Mouse (Mus musculus) hindbrain, embryonic 15.5 days (tissue): ENCODE measurements around the gene Tlx3. TPM values are rescaled to one million over a fixed set of nuclear protein-coding genes. Genes with fewer than 3 reads are reported as not detected.

ENCODE experiments used
- ATAC-seq: fragments of 200-750 bp; cut with Nextera tagmentation; 2 replicates; pipeline ENCODE4 v1.8.0; 2017; ENCODE audit warnings: low read depth, moderate number of reproducible peaks, moderate TSS enrichment; ENCODE audit not compliant: low FRiP score
- H3K27ac ChIP-seq: fragments of 300-500 bp; sonication (generic); replicated peaks from 2 replicates; pipeline ENCODE4 v1.5.1; 2015; ENCODE audit warnings: mild to moderate bottlenecking, inconsistent platforms
- H3K27me3 ChIP-seq: fragments of 300-500 bp; sonication (generic); 2 replicates; pipeline ENCODE4 v1.6.1; 2015; ENCODE audit warnings: control low read depth, inconsistent platforms
- H3K36me3 ChIP-seq: fragments of 300-500 bp; sonication (generic); 2 replicates; pipeline ENCODE4 v1.6.1; 2015; ENCODE audit warnings: control low read depth, inconsistent platforms
- H3K4me1 ChIP-seq: fragments of 300-500 bp; sonication (generic); replicated peaks from 2 replicates; pipeline ENCODE4 v1.6.1; 2015; ENCODE audit warnings: control low read depth, inconsistent platforms
- H3K4me2 ChIP-seq: fragments of 300-500 bp; sonication (generic); 2 replicates; pipeline ENCODE4 v1.6.1; 2015; ENCODE audit warnings: moderate library complexity, mild to moderate bottlenecking, inconsistent platforms
- H3K4me3 ChIP-seq: fragments of 300-500 bp; sonication (generic); 2 replicates; pipeline ENCODE4 v1.5.1; 2015; ENCODE audit warnings: mild to moderate bottlenecking, inconsistent platforms
- H3K9ac ChIP-seq: fragments of 300-500 bp; sonication (generic); 2 replicates; pipeline ENCODE4 v1.6.1; 2015; ENCODE audit warnings: inconsistent platforms
- H3K9me3 ChIP-seq: fragments of 300-500 bp; sonication (generic); 2 replicates; pipeline ENCODE4 v1.6.1; 2016; ENCODE audit warnings: control low read depth, inconsistent platforms
- WGBS: fragments of 180-500 bp; shearing (Covaris S2); methylation state at CpG from one replicate; pipeline ENCODE4 v1.1.7; 2015; 5-methylcytosine and 5-hydroxymethylcytosine counted together
- polyA plus RNA-seq: library from polyadenylated mRNA; unstranded; fragments of >200 nt; fragmentation: Nextera tagmentation; extraction: Ambion mirVana; gene quantifications from 2 replicates; pipeline ENCODE4 v1.2.1, GENCODE M21; 2015

Tlx3 gene
- polyA plus RNA-seq: 15.0 and 18.1 TPM in 2 replicates

DNA sequence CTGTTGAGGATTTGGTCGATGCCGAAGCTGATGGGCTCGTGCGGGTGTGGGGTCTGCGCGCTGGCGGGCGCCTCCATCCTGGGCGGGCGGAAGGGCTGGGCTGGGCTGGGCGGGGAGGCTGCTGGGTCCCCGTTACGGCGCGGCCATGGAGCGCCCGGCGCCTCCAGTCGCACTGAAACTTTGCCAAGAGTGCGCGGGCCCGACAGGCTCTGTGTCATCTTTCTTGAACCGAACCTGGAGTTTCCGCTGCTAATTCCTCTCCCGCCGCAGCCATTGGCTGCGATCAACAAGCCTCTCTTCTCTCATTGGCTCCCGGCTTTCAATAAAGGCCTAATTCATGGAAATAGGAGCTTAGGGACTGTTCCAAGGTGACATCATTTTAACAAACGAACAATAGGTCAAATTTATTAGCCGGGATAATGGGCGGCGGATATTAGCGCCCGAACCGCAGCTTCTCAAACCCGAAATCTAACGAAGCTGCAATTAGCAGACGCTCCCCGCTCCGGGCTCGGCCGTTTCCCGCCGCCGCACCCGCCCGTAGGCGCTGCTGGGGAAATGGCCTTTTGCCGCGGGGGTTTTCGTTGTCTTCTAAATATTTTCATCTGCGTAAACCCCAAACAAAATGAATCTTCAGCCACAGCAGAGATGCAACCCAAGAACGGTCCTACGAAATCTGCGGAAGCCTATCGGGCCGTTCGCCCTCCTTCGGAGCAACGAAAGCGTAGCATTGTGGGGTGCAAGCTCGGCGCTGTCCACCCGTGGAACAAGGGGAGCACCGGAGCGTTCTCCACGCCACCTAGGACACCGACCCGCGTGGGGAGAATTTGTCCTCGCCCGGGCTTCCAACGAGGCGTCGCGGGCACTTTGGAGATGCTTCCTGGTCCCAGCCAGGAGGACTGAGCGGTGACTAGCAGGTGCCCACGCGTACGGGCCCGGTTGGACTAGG, at the start of gene Tlx3:
Gene Tlx3 (minus strand): TSS at position 207 of the 946 bp plus-strand sequence.
- Histone ChIP-seq H3K4me2 (peak within 1 kb of the TSS; percentile 52), H3K27ac (peak within 1 kb of the TSS; percentile 79), H3K9ac (peak within 1 kb of the TSS; percentile 20), H3K4me1 (peaks cover 35% of the 10 kb centered on the region), H3K9me3 (no peaks in the 10 kb centered on the region), H3K36me3 (no peaks in the 10 kb centered on the region), H3K27me3 (peaks cover 44% of the 10 kb centered on the region), H3K4me3 (peak within 1 kb of the TSS; percentile 40)
- under 1% methylated on average over 81 of the region's 81 CpGs for WGBS
- ATAC-seq: peak; percentile 65

DNA sequence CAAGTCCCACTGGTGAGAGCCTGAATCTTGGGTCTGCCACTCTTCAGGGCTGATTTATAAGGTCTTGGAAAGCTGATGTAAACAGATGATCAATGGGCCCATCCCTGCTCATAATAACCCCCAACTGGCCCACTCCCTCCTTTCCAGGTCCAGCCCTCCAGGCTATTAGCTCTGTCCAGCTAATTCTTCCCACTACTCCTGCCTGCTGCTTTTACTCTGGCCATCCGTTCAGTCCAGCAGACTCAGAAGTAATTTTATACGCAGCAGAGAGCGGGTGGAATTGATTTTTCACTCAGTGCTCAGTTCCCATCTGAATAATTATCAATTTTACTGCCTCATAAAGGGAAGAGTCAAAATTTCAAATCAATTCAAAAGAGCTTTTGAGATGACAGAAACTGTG, 36.9 kb upstream of the Tlx3 start:
- Histone ChIP-seq H3K27ac (no peak overlapping the region), H3K9ac (no peak overlapping the region), H3K4me1 (no peaks in the 10 kb centered on the region; the same call in 1 of the 2 replicates), H3K27me3 (no peaks in the 10 kb centered on the region), H3K9me3 (no peaks in the 10 kb centered on the region), H3K36me3 (no peaks in the 10 kb centered on the region), H3K4me3 (no peak overlapping the region), H3K4me2 (no peak overlapping the region)
- 65% methylated on average over 3 of the region's 3 CpGs for WGBS
- ATAC-seq: no peak

DNA sequence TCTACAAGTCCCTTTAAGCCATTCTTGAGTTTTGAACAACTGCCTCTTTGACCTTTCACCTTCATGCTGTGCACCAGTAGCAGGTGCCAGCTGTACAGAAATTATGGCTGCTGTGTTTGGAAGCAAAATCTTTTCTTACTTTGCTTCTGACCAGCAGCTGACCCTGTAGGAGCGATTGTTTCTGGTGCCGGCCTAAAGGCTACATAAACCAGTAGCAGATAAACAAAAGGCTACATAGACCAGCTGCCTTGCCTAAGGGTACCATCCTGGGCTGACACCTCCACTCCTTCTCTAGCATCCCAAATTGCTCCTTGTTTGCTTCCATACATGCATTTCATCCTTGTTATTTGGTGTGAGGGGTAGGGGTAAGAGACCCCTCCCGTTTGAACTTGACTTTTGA, 30.7 kb upstream of the Tlx3 start:
- Histone ChIP-seq H3K36me3 (no peaks in the 10 kb centered on the region), H3K4me1 (peaks cover 9% of the 10 kb centered on the region), H3K4me3 (no peak overlapping the region), H3K27me3 (no peaks in the 10 kb centered on the region), H3K27ac (0 out of 2 replicates have a peak overlapping the region, but pooled peaks have one; percentile 15), H3K4me2 (no peak overlapping the region), H3K9me3 (no peaks in the 10 kb centered on the region), H3K9ac (no peak overlapping the region)
- WGBS: 27% methylated on average over 3 of the region's 3 CpGs
- no peak for ATAC-seq

DNA sequence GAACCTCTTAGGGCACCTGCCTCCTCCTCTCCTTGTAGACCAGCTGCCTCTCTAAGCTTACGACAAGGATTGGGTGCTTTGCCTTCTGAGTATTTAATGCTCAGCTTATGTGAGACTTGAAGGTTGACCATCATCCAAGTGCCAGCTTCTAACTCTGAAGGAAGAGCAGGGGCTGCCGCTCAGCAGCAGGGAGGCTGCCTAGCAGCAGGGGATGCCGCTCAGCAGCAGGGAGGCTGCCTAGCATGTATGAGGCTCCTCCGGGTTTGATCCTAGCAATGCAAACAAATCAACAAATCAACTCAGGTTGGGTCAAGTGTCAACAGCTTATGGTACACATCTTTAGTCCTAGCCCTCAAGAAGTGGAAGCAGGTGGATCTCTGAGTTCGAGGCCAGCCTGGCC, 28.7 kb upstream of the Tlx3 start:
- no peaks in the 10 kb centered on the region for H3K27me3 ChIP-seq
- H3K4me3 ChIP-seq: no peak overlapping the region
- no peak overlapping the region for H3K4me2 ChIP-seq
- no peak for ATAC-seq
- H3K4me1 ChIP-seq: peaks cover 9% of the 10 kb centered on the region
- no peak overlapping the region for H3K9ac ChIP-seq
- no peaks in the 10 kb centered on the region for H3K36me3 ChIP-seq
- 69% methylated on average over 5 of the region's 5 CpGs for WGBS
- H3K27ac ChIP-seq: no peak overlapping the region
- H3K9me3 ChIP-seq: no peaks in the 10 kb centered on the region

DNA sequence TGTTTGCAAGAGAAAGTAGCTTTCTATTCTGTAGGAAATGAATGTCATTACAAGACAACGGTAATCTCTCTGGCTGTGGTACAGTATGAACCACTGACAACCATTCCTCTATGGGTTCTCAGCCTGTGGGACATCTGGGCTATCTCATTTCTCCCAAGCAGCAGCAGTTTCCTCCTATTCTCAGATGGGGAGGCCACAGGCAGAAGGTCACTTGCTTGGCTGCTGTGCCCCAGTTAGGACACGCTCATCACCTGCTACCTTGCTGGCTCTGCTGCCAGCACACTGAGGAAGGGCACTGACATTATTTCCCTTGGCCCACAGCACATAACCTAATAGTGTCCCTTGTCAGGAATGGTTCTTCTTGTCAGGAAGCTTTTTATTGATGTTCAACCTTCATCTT, 24.8 kb upstream of the Tlx3 start:
- Histone ChIP-seq H3K4me1 (no peaks in the 10 kb centered on the region), H3K4me3 (no peak overlapping the region), H3K27me3 (no peaks in the 10 kb centered on the region), H3K36me3 (no peaks in the 10 kb centered on the region), H3K27ac (no peak overlapping the region), H3K4me2 (no peak overlapping the region), H3K9me3 (no peaks in the 10 kb centered on the region), H3K9ac (no peak overlapping the region)
- 93% methylated on average over 2 of the region's 2 CpGs for WGBS
- no peak for ATAC-seq

DNA sequence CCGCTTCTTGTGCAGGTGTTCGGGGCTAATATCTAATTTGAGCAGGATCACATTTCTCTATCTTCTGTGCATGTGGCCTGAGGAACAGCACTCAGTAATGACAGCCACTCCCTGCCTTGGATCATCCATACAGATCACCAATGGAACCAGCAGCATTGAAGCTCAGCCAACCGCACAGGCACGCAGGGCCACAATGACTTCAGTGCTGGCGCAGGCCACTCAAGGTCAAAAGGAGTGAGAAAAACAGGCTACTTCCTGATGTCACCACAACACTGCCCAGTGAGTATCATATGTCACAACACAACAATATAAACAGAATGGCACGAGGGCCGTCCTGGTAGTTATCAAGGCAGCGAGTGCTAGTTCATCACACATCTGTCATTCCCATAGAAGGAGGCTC, 23.1 kb upstream of the Tlx3 start:
- Histone ChIP-seq H3K9ac (no peak overlapping the region), H3K36me3 (no peaks in the 10 kb centered on the region), H3K4me1 (peaks cover 4% of the 10 kb centered on the region; the same call in 1 of the 2 replicates), H3K27me3 (no peaks in the 10 kb centered on the region), H3K27ac (no peak overlapping the region), H3K4me2 (no peak overlapping the region), H3K9me3 (no peaks in the 10 kb centered on the region), H3K4me3 (no peak overlapping the region)
- no peak for ATAC-seq
- WGBS: 70% methylated on average over 8 of the region's 8 CpGs

DNA sequence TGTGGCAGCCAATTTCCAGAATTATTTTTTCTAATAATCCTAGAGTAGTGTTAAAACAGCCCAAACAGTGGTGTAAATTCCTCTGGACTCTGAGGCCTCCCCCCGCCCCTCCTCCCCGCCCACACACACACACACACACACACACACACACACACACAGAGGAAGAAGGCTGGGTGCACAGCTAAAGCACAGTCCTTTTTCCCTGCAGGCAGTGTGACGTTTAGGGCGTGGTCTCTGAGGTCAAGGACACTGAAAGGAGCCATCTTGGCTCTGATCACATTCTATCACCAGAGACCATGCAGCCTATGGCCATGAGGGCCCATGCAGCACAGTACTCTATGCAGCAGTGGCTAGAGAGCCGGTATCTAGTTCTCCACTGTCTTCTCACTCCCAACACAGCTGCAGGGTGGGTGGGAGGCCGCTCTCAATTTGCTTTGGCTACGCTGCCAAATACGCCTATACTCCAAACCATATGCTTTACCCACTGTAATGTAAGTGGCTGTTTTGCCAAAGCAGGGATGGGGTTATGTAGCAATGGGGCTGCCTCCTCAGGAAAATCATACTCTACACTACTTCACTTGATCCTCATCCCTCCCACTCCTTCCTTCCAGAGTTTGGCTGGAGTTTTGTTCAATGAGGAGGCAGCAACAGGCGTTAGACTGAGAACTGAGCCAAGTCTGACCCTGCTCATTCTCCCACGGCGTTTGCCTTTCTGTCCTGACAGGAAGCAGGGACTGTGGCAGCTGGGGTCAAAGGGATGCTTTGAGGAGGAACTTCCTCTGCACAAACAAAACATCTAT, 18.4 kb upstream of the Tlx3 start:
- Histone ChIP-seq H3K4me1 (peaks cover 9% of the 10 kb centered on the region; the same call in 1 of the 2 replicates), H3K36me3 (no peaks in the 10 kb centered on the region), H3K4me2 (no peak overlapping the region), H3K4me3 (no peak overlapping the region), H3K27me3 (no peaks in the 10 kb centered on the region), H3K9me3 (no peaks in the 10 kb centered on the region), H3K9ac (no peak overlapping the region), H3K27ac (no peak overlapping the region)
- 69% methylated on average over 11 of the region's 11 CpGs for WGBS
- ATAC-seq: peak; percentile 43; the same call in 1 of the 2 replicates

DNA sequence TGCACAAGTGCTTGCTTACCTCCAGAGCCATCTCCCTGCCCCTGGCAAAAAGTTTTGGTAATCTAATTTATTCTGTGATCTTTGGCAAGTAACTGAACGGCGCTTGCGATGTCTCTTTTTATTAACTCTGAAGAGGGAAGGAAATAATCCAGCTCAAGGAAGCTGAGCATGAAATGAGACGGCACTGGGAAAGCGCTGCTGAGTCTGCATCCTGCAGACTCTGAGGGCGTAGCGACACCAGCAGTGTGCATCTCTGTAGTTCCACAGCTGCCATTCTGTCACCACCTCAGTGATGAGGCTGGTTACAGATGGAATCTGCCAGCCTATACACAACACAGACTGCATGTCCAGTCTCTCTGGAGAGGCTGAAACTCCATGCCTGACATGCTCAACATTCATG, 17.4 kb upstream of the Tlx3 start:
- H3K27ac ChIP-seq: no peak overlapping the region; the same call in 1 of the 2 replicates
- 59% methylated on average over 7 of the region's 7 CpGs for WGBS
- H3K36me3 ChIP-seq: no peaks in the 10 kb centered on the region
- no peak overlapping the region for H3K4me2 ChIP-seq
- H3K27me3 ChIP-seq: no peaks in the 10 kb centered on the region
- no peak overlapping the region for H3K4me3 ChIP-seq
- H3K4me1 ChIP-seq: peaks cover 9% of the 10 kb centered on the region; the same call in 1 of the 2 replicates
- H3K9me3 ChIP-seq: no peaks in the 10 kb centered on the region
- no peak for ATAC-seq
- no peak overlapping the region for H3K9ac ChIP-seq

DNA sequence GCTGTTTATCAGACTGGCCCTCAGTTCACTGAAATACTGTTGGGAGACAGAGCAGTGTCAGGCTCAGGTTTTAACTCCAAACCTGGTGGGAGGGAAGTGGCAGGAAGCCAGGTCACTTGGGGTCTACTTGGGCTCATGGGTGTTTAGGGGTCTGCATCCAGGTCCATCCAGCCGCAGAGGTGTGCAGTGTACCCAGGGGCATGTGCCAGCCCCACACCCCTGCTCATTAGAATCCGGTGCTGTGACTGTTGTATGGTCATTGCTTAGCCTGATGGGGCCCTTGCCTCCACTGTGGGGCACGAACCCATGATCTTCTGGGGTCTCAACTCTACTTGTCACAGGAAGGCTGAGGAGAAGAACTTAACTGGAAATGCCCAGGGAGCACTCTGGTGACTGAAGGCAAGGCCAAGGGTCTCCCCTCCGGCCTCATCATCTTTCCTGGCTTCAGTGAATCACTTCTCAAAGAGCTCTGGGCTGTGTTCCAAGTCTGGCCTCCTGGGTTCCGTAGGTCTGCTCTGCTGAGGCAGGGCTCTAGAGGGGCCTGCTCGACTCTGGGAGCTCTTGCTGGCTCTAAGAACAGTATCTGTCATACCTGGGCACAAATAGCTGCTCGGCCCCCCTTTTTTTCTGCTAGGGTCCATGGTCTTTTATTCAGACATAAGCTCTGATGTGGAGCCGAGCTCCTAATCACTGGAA, 14.1 kb upstream of the Tlx3 start:
- H3K4me3 ChIP-seq: no peak overlapping the region
- 59% methylated on average over 8 of the region's 8 CpGs for WGBS
- H3K27me3 ChIP-seq: no peaks in the 10 kb centered on the region
- no peak overlapping the region for H3K27ac ChIP-seq
- no peaks in the 10 kb centered on the region for H3K9me3 ChIP-seq
- H3K9ac ChIP-seq: no peak overlapping the region
- H3K4me2 ChIP-seq: no peak overlapping the region
- 0 out of 2 replicates have a peak, but pooled peaks have one; percentile 46 for ATAC-seq
- H3K4me1 ChIP-seq: peaks cover 9% of the 10 kb centered on the region; the same call in 1 of the 2 replicates
- H3K36me3 ChIP-seq: no peaks in the 10 kb centered on the region

DNA sequence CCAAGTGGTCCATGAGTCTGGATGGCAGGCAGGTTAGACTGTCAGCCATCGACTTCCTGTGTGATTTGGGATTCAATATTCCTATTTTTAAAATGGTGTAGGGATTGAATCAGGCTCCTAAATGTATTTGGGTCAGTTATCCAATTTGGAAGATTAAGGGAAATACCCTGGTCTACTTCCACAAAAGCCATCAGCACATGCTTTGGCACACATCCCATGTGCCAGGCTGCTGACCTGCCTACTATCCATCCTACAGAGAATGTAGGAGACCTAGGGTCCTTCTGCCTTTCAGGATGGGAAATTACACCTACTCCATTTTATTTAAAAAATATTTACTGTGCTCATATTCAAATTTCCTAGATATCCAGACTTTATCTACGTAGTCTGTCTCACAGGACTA, 4.0 kb upstream of the Tlx3 start:
- WGBS: 76% methylated on average over 2 of the region's 2 CpGs
- Histone ChIP-seq H3K27ac (no peak overlapping the region), H3K4me2 (peak overlapping the region; percentile 26), H3K4me3 (no peak overlapping the region), H3K9ac (no peak overlapping the region), H3K9me3 (no peaks in the 10 kb centered on the region), H3K36me3 (no peaks in the 10 kb centered on the region), H3K27me3 (peaks cover 34% of the 10 kb centered on the region), H3K4me1 (peaks cover 17% of the 10 kb centered on the region)
- no peak for ATAC-seq

DNA sequence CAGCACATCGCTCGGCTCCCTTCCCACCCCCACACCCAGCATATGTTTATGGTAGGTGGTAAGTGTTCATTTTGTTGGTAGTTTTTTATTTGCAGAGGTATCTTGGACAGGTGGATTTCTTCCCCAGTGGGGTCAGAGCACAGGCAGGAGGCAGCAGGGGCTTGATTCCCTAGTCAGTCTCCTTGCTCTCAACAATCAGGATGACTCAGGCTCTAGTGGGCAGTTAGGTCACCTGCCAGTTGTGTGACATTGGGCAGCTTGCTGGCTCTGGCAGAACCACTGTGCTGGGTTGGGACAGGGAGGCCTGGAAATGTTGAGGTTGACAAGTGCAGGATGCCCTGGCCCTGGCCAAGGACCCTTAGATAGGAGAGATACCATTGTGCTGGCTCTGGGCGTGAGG, 1.6 kb upstream of the Tlx3 start:
- peak overlapping the region; percentile 40 for H3K4me3 ChIP-seq
- no peaks in the 10 kb centered on the region for H3K9me3 ChIP-seq
- H3K27ac ChIP-seq: peak overlapping the region; percentile 72; the same call in 1 of the 2 replicates
- peak overlapping the region; percentile 20; the same call in 1 of the 2 replicates for H3K9ac ChIP-seq
- no peak; the same call in 1 of the 2 replicates for ATAC-seq
- no peaks in the 10 kb centered on the region for H3K36me3 ChIP-seq
- 12% methylated on average over 3 of the region's 3 CpGs for WGBS
- H3K27me3 ChIP-seq: peaks cover 34% of the 10 kb centered on the region
- peak overlapping the region; percentile 52 for H3K4me2 ChIP-seq
- H3K4me1 ChIP-seq: peaks cover 35% of the 10 kb centered on the region
